Mouse (Mus musculus) neural tube, embryonic 12.5 days (tissue): Measurements from ENCODE around the gene BC030867. TPM values are rescaled to one million over a fixed set of nuclear protein-coding genes. Genes with fewer than 3 reads are reported as not detected.

Experiments
- ATAC-seq: fragments of 200-750 bp; cut with Nextera tagmentation; 2 replicates; pipeline ENCODE4 v1.8.0; 2017; ENCODE audit warnings: low read depth, mild to moderate bottlenecking, moderate TSS enrichment, moderate library complexity; ENCODE audit not compliant: low FRiP score
- H3K27ac ChIP-seq: fragments of 300-500 bp; sonication (generic); 2 replicates; pipeline ENCODE4 v1.5.1; 2016
- H3K27me3 ChIP-seq: fragments of 300-500 bp; sonication (generic); replicated peaks from 2 replicates; pipeline ENCODE4 v1.6.1; 2016; ENCODE audit warnings: mild to moderate bottlenecking
- H3K36me3 ChIP-seq: fragments of 300-500 bp; sonication (generic); 2 replicates; pipeline ENCODE4 v1.6.1; 2016; ENCODE audit warnings: mild to moderate bottlenecking
- H3K4me1 ChIP-seq: fragments of 300-500 bp; sonication (generic); 2 replicates; pipeline ENCODE4 v1.6.1; 2016
- H3K4me2 ChIP-seq: fragments of 300-500 bp; sonication (generic); replicated peaks from 2 replicates; pipeline ENCODE4 v1.6.1; 2016; ENCODE audit warnings: mild to moderate bottlenecking
- H3K4me3 ChIP-seq: fragments of 300-500 bp; sonication (generic); 2 replicates; pipeline ENCODE4 v1.5.1; 2016
- H3K9ac ChIP-seq: fragments of 300-500 bp; sonication (generic); 2 replicates; pipeline ENCODE4 v1.6.1; 2016; ENCODE audit warnings: mild to moderate bottlenecking
- H3K9me3 ChIP-seq: fragments of 300-500 bp; sonication (generic); 2 replicates; pipeline ENCODE4 v1.6.1; 2016; ENCODE audit warnings: mild to moderate bottlenecking
- WGBS: fragments of 180-500 bp; shearing (Covaris S2); methylation state at CpG from one replicate; pipeline ENCODE4 v1.1.7; 2016; 5-methylcytosine and 5-hydroxymethylcytosine counted together
- polyA plus RNA-seq: library from polyadenylated mRNA; unstranded; fragments of >200 nt; fragmentation: Nextera tagmentation; extraction: Ambion mirVana; gene quantifications from 2 replicates; pipeline ENCODE4 v1.2.1, GENCODE M21; 2016

BC030867 gene
- polyA plus RNA-seq, 1 experiment from 2014 or later: 10.0 TPM

- H3K9me3 ChIP-seq: no peaks in the 10 kb centered on the region
- 91% methylated on average over 8 of the region's 8 CpGs for WGBS
- H3K9ac ChIP-seq: no peak overlapping the region
- no peaks in the 10 kb centered on the region for H3K27me3 ChIP-seq
- H3K4me1 ChIP-seq: peaks cover 17% of the 10 kb centered on the region
- no peak for ATAC-seq
- H3K4me2 ChIP-seq: no peak overlapping the region
- H3K36me3 ChIP-seq: peaks cover 48% of the 10 kb centered on the region
- H3K4me3 ChIP-seq: no peak overlapping the region
- no peak overlapping the region for H3K27ac ChIP-seq
Observed at GRCm38 (mm10) chr11:102287485-102287884, 38.8 kb downstream of the BC030867 start.

- ATAC-seq: no peak
- Histone ChIP-seq H3K27me3 (no peaks in the 10 kb centered on the region), H3K36me3 (peaks cover 55% of the 10 kb centered on the region), H3K27ac (no peak overlapping the region), H3K9ac (no peak overlapping the region), H3K4me2 (no peak overlapping the region), H3K4me1 (peaks cover 17% of the 10 kb centered on the region), H3K4me3 (no peak overlapping the region), H3K9me3 (no peaks in the 10 kb centered on the region)
- 87% methylated on average over 8 of the region's 8 CpGs for WGBS
Observed at GRCm38 (mm10) chr11:102288027-102288804, 39.5 kb downstream of the BC030867 start.

GRCm38 (mm10) chr11:102288913-102289312 lies 40.2 kb downstream of the BC030867 start:
- H3K27me3 ChIP-seq: no peaks in the 10 kb centered on the region
- H3K27ac ChIP-seq: no peak overlapping the region
- no peaks in the 10 kb centered on the region for H3K9me3 ChIP-seq
- ATAC-seq: no peak
- H3K36me3 ChIP-seq: peaks cover 61% of the 10 kb centered on the region
- H3K4me3 ChIP-seq: no peak overlapping the region
- peaks cover 17% of the 10 kb centered on the region for H3K4me1 ChIP-seq
- no peak overlapping the region for H3K4me2 ChIP-seq
- no peak overlapping the region for H3K9ac ChIP-seq
- WGBS: 81% methylated on average over 2 of the region's 2 CpGs

- no peak overlapping the region for H3K4me3 ChIP-seq
- H3K36me3 ChIP-seq: peaks cover 68% of the 10 kb centered on the region
- 0 out of 2 replicates have a peak overlapping the region, but pooled peaks have one; percentile 13 for H3K9ac ChIP-seq
- no peaks in the 10 kb centered on the region for H3K27me3 ChIP-seq
- H3K4me1 ChIP-seq: peaks cover 24% of the 10 kb centered on the region
- no peak overlapping the region for H3K27ac ChIP-seq
- no peak overlapping the region for H3K4me2 ChIP-seq
- no peak for ATAC-seq
- 68% methylated on average over 6 of the region's 6 CpGs for WGBS
- no peaks in the 10 kb centered on the region for H3K9me3 ChIP-seq
Observed at GRCm38 (mm10) chr11:102289511-102290100, 40.9 kb downstream of the BC030867 start.

- peaks cover 70% of the 10 kb centered on the region for H3K36me3 ChIP-seq
- no peaks in the 10 kb centered on the region for H3K27me3 ChIP-seq
- H3K9me3 ChIP-seq: no peaks in the 10 kb centered on the region
- H3K4me1 ChIP-seq: peaks cover 29% of the 10 kb centered on the region
- WGBS: 78% methylated on average over 4 of the region's 4 CpGs
- no peak overlapping the region for H3K27ac ChIP-seq
- no peak overlapping the region for H3K4me3 ChIP-seq
- no peak overlapping the region for H3K4me2 ChIP-seq
- no peak for ATAC-seq
- no peak overlapping the region for H3K9ac ChIP-seq
Observed at GRCm38 (mm10) chr11:102290141-102290540, 41.5 kb downstream of the BC030867 start.

- H3K9me3 ChIP-seq: no peaks in the 10 kb centered on the region
- no peak overlapping the region for H3K4me2 ChIP-seq
- no peaks in the 10 kb centered on the region for H3K27me3 ChIP-seq
- H3K36me3 ChIP-seq: peaks cover 70% of the 10 kb centered on the region
- no peak overlapping the region for H3K4me3 ChIP-seq
- 86% methylated on average over 11 of the region's 11 CpGs for WGBS
- no peak for ATAC-seq
- no peak overlapping the region for H3K27ac ChIP-seq
- peaks cover 27% of the 10 kb centered on the region for H3K4me1 ChIP-seq
- H3K9ac ChIP-seq: no peak overlapping the region
Observed at GRCm38 (mm10) chr11:102291051-102291535, 42.4 kb downstream of the BC030867 start.

- ATAC-seq: no peak
- no peak overlapping the region for H3K4me3 ChIP-seq
- H3K36me3 ChIP-seq: peaks cover 54% of the 10 kb centered on the region
- no peak overlapping the region for H3K9ac ChIP-seq
- no peak overlapping the region for H3K4me2 ChIP-seq
- no peaks in the 10 kb centered on the region for H3K9me3 ChIP-seq
- 96% methylated on average over 13 of the region's 13 CpGs for WGBS
- H3K4me1 ChIP-seq: peaks cover 28% of the 10 kb centered on the region
- H3K27me3 ChIP-seq: no peaks in the 10 kb centered on the region
- H3K27ac ChIP-seq: no peak overlapping the region
Observed at GRCm38 (mm10) chr11:102293971-102294370, 45.3 kb downstream of the BC030867 start.

GRCm38 (mm10) chr11:102294416-102294815 lies 45.7 kb downstream of the BC030867 start:
- peak overlapping the region; percentile 93; the same call in 1 of the 2 replicates for H3K9ac ChIP-seq
- H3K9me3 ChIP-seq: no peaks in the 10 kb centered on the region
- 84% methylated on average over 5 of the region's 5 CpGs for WGBS
- peak overlapping the region; percentile 7; the same call in 1 of the 2 replicates for H3K4me3 ChIP-seq
- H3K27ac ChIP-seq: no peak overlapping the region
- ATAC-seq: no peak
- H3K36me3 ChIP-seq: peaks cover 52% of the 10 kb centered on the region
- peaks cover 28% of the 10 kb centered on the region for H3K4me1 ChIP-seq
- no peaks in the 10 kb centered on the region for H3K27me3 ChIP-seq
- peak overlapping the region; percentile 77 for H3K4me2 ChIP-seq

GRCm38 (mm10) chr11:102294887-102295597 lies 46.4 kb downstream of the BC030867 start:
- no peak for ATAC-seq

GRCm38 (mm10) chr11:102295598-102296471 lies 47.2 kb downstream of the BC030867 start:
- peak overlapping the region; percentile 85 for H3K4me3 ChIP-seq
- H3K4me2 ChIP-seq: peak overlapping the region; percentile 77
- H3K4me1 ChIP-seq: peaks cover 24% of the 10 kb centered on the region
- no peaks in the 10 kb centered on the region for H3K27me3 ChIP-seq
- peak overlapping the region; percentile 98 for H3K27ac ChIP-seq
- 1% methylated on average over 61 of the region's 73 CpGs for WGBS
- H3K9me3 ChIP-seq: no peaks in the 10 kb centered on the region
- ATAC-seq: peak; percentile 39
- H3K36me3 ChIP-seq: peaks cover 39% of the 10 kb centered on the region
- peak overlapping the region; percentile 93 for H3K9ac ChIP-seq

More at GRCm38 (mm10) chr11:102294887-102295597, 46.4 kb downstream of the BC030867 start:
- H3K9ac ChIP-seq: peak overlapping the region; percentile 93
- no peaks in the 10 kb centered on the region for H3K27me3 ChIP-seq
- 75% methylated on average over 12 of the region's 12 CpGs for WGBS
- no peaks in the 10 kb centered on the region for H3K9me3 ChIP-seq
- peak overlapping the region; percentile 77 for H3K4me2 ChIP-seq
- peaks cover 46% of the 10 kb centered on the region for H3K36me3 ChIP-seq
- 0 out of 2 replicates have a peak overlapping the region, but pooled peaks have one; percentile 32 for H3K27ac ChIP-seq
- H3K4me3 ChIP-seq: peak overlapping the region; percentile 85
- peaks cover 24% of the 10 kb centered on the region for H3K4me1 ChIP-seq
